Mouse (Mus musculus) hindbrain, embryonic 14.5 days (tissue): ENCODE measurements around the gene Tmc6. TPM values are rescaled to one million over a fixed set of nuclear protein-coding genes. Genes with fewer than 3 reads are reported as not detected.
A peak's percentile ranks its signal among the peaks of the same experiment; 100 is the strongest.

Source experiments
- ATAC-seq: fragments of 200-750 bp; cut with Nextera tagmentation; 2 replicates; pipeline ENCODE4 v1.8.0; 2017; ENCODE audit warnings: moderate number of reproducible peaks, mild to moderate bottlenecking, moderate TSS enrichment, moderate library complexity; ENCODE audit not compliant: low FRiP score
- DNase-seq: peaks from one replicate; pipeline ENCODE4 v3.0.0-alpha.2; 2015; ENCODE audit warnings: low spot score
- H3K27ac ChIP-seq: fragments of 300-500 bp; sonication (generic); 2 replicates; pipeline ENCODE4 v1.5.1; 2014; ENCODE audit warnings: mild to moderate bottlenecking, moderate library complexity
- H3K27me3 ChIP-seq: fragments of 300-500 bp; sonication (generic); 2 replicates; pipeline ENCODE4 v1.6.1; 2014; ENCODE audit warnings: mild to moderate bottlenecking, low read length, mixed read lengths; ENCODE audit not compliant: control insufficient read depth, insufficient read depth
- H3K36me3 ChIP-seq: fragments of 300-500 bp; sonication (generic); replicated peaks from 2 replicates; pipeline ENCODE4 v1.6.1; 2014; ENCODE audit not compliant: control insufficient read depth, insufficient read depth
- H3K4me1 ChIP-seq: fragments of 300-500 bp; sonication (generic); replicated peaks from 2 replicates; pipeline ENCODE4 v1.6.1; 2014; ENCODE audit warnings: antibody characterized with exemption, low read length, mixed read lengths; ENCODE audit not compliant: control insufficient read depth, insufficient read depth
- H3K4me2 ChIP-seq: fragments of 300-500 bp; sonication (generic); replicated peaks from 2 replicates; pipeline ENCODE4 v1.6.1; 2014; ENCODE audit warnings: mild to moderate bottlenecking, moderate library complexity
- H3K4me3 ChIP-seq: fragments of 300-500 bp; sonication (generic); replicated peaks from 2 replicates; pipeline ENCODE4 v1.5.1; 2014; ENCODE audit warnings: mild to moderate bottlenecking, low read length
- H3K9ac ChIP-seq: fragments of 300-500 bp; sonication (generic); 2 replicates; pipeline ENCODE4 v1.6.1; 2014
- H3K9me3 ChIP-seq: fragments of 300-500 bp; sonication (generic); 2 replicates; pipeline ENCODE4 v1.6.1; 2016; ENCODE audit warnings: low read length; ENCODE audit not compliant: control insufficient read depth
- WGBS: fragments of 180-500 bp; shearing (Covaris S2); extraction: QIAGEN DNeasy Blood & Tissue Kit; methylation state at CpG from one replicate; pipeline ENCODE4 v1.1.7; 2014; 5-methylcytosine and 5-hydroxymethylcytosine counted together
- polyA plus RNA-seq: library from polyadenylated mRNA; unstranded; fragments of >200 nt; fragmentation: Nextera tagmentation; extraction: Ambion mirVana; gene quantifications from 2 replicates; pipeline ENCODE4 v1.2.1, GENCODE M21; 2014

Tmc6 gene
- polyA plus RNA-seq, 1 experiment from 2014 or later, result 4.9 TPM

GRCm38 (mm10) chr11:117786294-117786693, 4.3 kb upstream of the Tmc6 start:
- 4% methylated on average over 10 of the region's 10 CpGs for WGBS
- Histone ChIP-seq H3K4me2 (no peak overlapping the region), H3K27me3 (peaks cover 32% of the 10 kb centered on the region), H3K4me1 (0 out of 2 replicates have a peak, but pooled peaks cover 7% of the 10 kb centered on the region), H3K36me3 (no peaks in the 10 kb centered on the region), H3K9me3 (no peaks in the 10 kb centered on the region), H3K9ac (no peak overlapping the region), H3K4me3 (no peak overlapping the region), H3K27ac (no peak overlapping the region)
- DNase-seq, result no peak
- ATAC-seq, result no peak

GRCm38 (mm10) chr11:117783683-117784309, 1.8 kb upstream of the Tmc6 start:
- H3K36me3 ChIP-seq, result no peaks in the 10 kb centered on the region
- peaks cover 27% of the 10 kb centered on the region for H3K4me1 ChIP-seq
- H3K4me3 ChIP-seq, result peak overlapping the region; percentile 19; the same call in 1 of the 2 replicates
- no peaks in the 10 kb centered on the region for H3K9me3 ChIP-seq
- no peak for DNase-seq
- ATAC-seq, result no peak
- peak overlapping the region; percentile 51 for H3K4me2 ChIP-seq
- peak overlapping the region; percentile 24 for H3K9ac ChIP-seq
- no peak overlapping the region for H3K27ac ChIP-seq
- peaks cover 38% of the 10 kb centered on the region for H3K27me3 ChIP-seq
- WGBS, result 36% methylated on average over 10 of the region's 10 CpGs

- peak overlapping the region; percentile 24 for H3K9ac ChIP-seq
- 6% methylated on average over 28 of the region's 31 CpGs for WGBS
- peak overlapping the region; percentile 19 for H3K4me3 ChIP-seq
- no peaks in the 10 kb centered on the region for H3K36me3 ChIP-seq
- peaks cover 38% of the 10 kb centered on the region for H3K27me3 ChIP-seq
- peak; percentile 64 for DNase-seq
- H3K4me2 ChIP-seq, result peak overlapping the region; percentile 51
- ATAC-seq, result no peak
- no peaks in the 10 kb centered on the region for H3K9me3 ChIP-seq
- H3K4me1 ChIP-seq, result peaks cover 27% of the 10 kb centered on the region
- H3K27ac ChIP-seq, result no peak overlapping the region
Observed at GRCm38 (mm10) chr11:117783089-117783488, 1.1 kb upstream of the Tmc6 start.

GRCm38 (mm10) chr11:117782705-117783034, 672 bp upstream of the Tmc6 start:
- DNase-seq (no peak), ATAC-seq (no peak)
- Histone ChIP-seq H3K9me3 (no peaks in the 10 kb centered on the region), H3K4me2 (peak overlapping the region; percentile 51), H3K27me3 (peaks cover 38% of the 10 kb centered on the region), H3K9ac (peak overlapping the region; percentile 24), H3K4me3 (peak overlapping the region; percentile 19), H3K36me3 (no peaks in the 10 kb centered on the region), H3K27ac (no peak overlapping the region), H3K4me1 (peaks cover 27% of the 10 kb centered on the region)
- 59% methylated on average over 9 of the region's 9 CpGs for WGBS

- 29% methylated on average over 18 of the region's 18 CpGs for WGBS
- Histone ChIP-seq H3K4me1 (peaks cover 27% of the 10 kb centered on the region), H3K27me3 (peaks cover 38% of the 10 kb centered on the region), H3K36me3 (no peaks in the 10 kb centered on the region), H3K4me2 (peak overlapping the region; percentile 54), H3K27ac (peak overlapping the region; percentile 12; the same call in 1 of the 2 replicates), H3K9ac (no peak overlapping the region), H3K9me3 (no peaks in the 10 kb centered on the region), H3K4me3 (peak overlapping the region; percentile 24; the same call in 1 of the 2 replicates)
- ATAC-seq, result no peak
- DNase-seq, result no peak
Observed at GRCm38 (mm10) chr11:117781199-117781821, 688 bp downstream of the Tmc6 start.

GRCm38 (mm10) chr11:117780582-117781111, 1.4 kb downstream of the Tmc6 start:
- H3K9me3 ChIP-seq, result no peaks in the 10 kb centered on the region
- DNase-seq, result no peak
- 0 out of 2 replicates have a peak overlapping the region, but pooled peaks have one; percentile 40 for H3K9ac ChIP-seq
- peaks cover 38% of the 10 kb centered on the region for H3K27me3 ChIP-seq
- 0 out of 2 replicates have a peak, but pooled peaks have one; percentile 3 for ATAC-seq
- no peaks in the 10 kb centered on the region for H3K36me3 ChIP-seq
- peak overlapping the region; percentile 24 for H3K4me3 ChIP-seq
- peak overlapping the region; percentile 54 for H3K4me2 ChIP-seq
- H3K4me1 ChIP-seq, result peaks cover 27% of the 10 kb centered on the region
- WGBS, result 7% methylated on average over 19 of the region's 19 CpGs
- H3K27ac ChIP-seq, result peak overlapping the region; percentile 74; the same call in 1 of the 2 replicates

GRCm38 (mm10) chr11:117780199-117780515, 1.8 kb downstream of the Tmc6 start:
- Histone ChIP-seq H3K9me3 (no peaks in the 10 kb centered on the region), H3K36me3 (no peaks in the 10 kb centered on the region), H3K9ac (peak overlapping the region; percentile 40; the same call in 1 of the 2 replicates), H3K4me1 (peaks cover 27% of the 10 kb centered on the region), H3K27ac (peak overlapping the region; percentile 74), H3K27me3 (peaks cover 38% of the 10 kb centered on the region), H3K4me2 (peak overlapping the region; percentile 54), H3K4me3 (peak overlapping the region; percentile 24)
- WGBS, result 2% methylated on average over 17 of the region's 17 CpGs
- peak; percentile 2; the same call in 1 of the 2 replicates for ATAC-seq
- DNase-seq, result no peak

- Histone ChIP-seq H3K4me3 (peak overlapping the region; percentile 24), H3K27ac (peak overlapping the region; percentile 74), H3K9me3 (no peaks in the 10 kb centered on the region), H3K4me1 (peaks cover 27% of the 10 kb centered on the region), H3K4me2 (peak overlapping the region; percentile 54), H3K27me3 (peaks cover 38% of the 10 kb centered on the region), H3K9ac (peak overlapping the region; percentile 40), H3K36me3 (no peaks in the 10 kb centered on the region)
- DNase-seq, result peak; percentile 56
- peak; percentile 45; the same call in 1 of the 2 replicates for ATAC-seq
- 5% methylated on average over 38 of the region's 38 CpGs for WGBS
Observed at GRCm38 (mm10) chr11:117779434-117780198, 2.4 kb downstream of the Tmc6 start.
